Mouse (Mus musculus): ENCODE results near the gene Abcf3.

Gene Abcf3

GRCm38 (mm10) chr16:20548096-20548948 is at the start of gene Abcf3:
Gene Abcf3 (plus strand): TSS chr16:20548577.
- DNase-seq (ENCODE audit: low spot score in 2 of 2), result peak; percentile 92 to 98

DNA sequence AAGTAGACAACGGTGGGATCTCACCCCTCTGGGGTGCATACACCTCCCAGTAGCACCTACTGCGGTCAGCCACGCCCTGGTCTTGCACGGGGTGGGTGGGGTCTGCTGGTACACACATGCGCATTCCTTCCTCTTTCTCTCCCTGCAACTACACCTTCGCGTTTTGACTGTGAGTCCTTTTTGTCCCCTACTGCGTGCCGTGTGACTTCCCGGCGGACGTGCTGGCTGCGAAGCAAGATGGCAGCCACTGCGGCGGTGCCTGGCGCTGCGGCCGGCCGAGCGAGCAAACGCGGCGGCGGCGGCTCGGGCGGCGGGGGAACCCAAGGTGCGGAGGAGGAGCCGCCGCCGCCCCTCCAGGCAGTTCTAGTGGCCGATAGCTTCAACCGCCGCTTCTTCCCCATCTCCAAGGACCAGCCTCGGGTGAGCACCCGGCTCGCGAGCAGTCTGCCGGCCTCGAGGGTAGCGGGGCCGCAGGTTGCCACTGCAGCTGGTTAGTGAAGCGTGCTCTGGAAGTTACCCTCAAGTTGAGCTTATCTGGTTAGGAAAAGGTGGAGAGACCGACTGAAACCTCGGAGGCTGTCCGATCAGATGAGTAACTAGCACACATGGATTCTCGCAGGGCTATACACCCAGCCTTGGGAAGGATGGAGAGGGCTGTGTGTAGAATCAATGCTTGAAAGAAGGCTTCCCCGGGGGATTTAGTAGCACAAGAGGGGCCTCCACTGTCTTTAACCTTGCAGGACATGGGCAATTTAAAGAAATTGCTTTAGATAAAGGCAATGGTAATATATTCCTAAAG is 49.5 kb upstream of the Abcf3 start, which contains the start of gene Eif2b5:
Eif2b5 (plus strand) TSS at position 141 of the 799 bp plus-strand sequence.
- peak; percentile 84 to 92 for DNase-seq (ENCODE audit: low spot score in 2 of 2)

GRCm38 (mm10) chr16:20506000-20506399 is 42.4 kb upstream of the Abcf3 start:
- DNase-seq (ENCODE audit: low spot score in 2 of 2), result no peak

- peak in 1 of 2 experiments; percentile 30 for DNase-seq (ENCODE audit: low spot score in 2 of 2)
These were observed 39.0 kb upstream of the Abcf3 start for GRCm38 (mm10) chr16:20509349-20509748.

DNA sequence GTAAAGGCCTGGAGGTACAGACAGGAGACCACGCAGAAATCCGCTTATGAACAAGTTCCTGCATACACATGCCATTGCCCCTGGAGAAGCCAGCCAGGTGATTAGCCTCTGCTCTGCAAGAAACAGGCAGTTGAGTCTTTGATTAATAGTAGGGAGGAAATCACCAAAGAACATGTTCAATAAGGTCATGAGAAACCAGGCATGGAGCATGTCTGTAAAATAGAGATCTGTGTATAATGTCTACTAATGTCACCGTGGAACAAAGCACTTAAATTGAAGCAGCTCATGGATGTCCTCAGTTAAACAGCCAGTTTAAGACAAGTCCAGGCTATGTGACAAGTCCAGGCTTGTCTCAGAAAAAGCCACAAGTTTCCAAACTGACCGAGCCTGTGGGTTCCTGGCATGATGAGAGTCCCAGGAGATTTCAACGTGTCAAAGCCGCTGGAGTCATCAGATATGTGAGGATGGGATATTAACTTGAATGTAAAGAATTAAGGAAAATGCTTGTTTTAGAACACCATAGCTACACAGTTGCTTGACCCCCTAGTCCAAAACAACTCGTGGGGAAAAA is 37.0 kb upstream of the Abcf3 start:
- DNase-seq (ENCODE audit: low spot score in 2 of 2), result no peak

DNA sequence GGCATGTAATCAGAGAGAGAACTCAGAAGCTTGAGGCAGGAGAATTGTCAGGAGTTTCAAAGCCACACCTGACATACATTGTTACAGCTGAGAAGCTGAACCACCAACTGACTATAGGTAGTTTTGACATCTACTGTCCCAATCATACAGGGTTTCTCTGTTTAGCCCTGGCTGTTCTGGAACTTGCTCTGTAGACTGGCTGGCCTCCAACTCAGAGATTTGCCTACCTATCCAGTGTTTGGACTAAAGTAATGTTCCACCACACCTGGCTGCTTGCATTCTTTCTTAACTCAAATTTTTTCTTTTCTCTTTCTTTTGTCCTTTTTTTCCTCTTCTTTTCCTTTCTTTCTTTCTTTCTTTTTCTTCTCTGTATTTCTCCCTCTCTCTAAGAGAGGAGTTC is 32.3 kb upstream of the Abcf3 start:
- no peak for DNase-seq (ENCODE audit: low spot score in 2 of 2)

GRCm38 (mm10) chr16:20516726-20517201 is 31.6 kb upstream of the Abcf3 start, which contains the start of gene Dvl3:
Gene Dvl3 (plus strand): TSS chr16:20516982.
- peak; percentile 75 to 89 for DNase-seq (ENCODE audit: low spot score in 2 of 2)

GRCm38 (mm10) chr16:20517216-20517615 is 31.2 kb upstream of the Abcf3 start:
- peak; percentile 55 to 67 for DNase-seq (ENCODE audit: low spot score in 2 of 2)

GRCm38 (mm10) chr16:20517701-20518374 is 30.5 kb upstream of the Abcf3 start:
- peak in 1 of 2 experiments; percentile 39 for DNase-seq (ENCODE audit: low spot score in 2 of 2)

GRCm38 (mm10) chr16:20523886-20524285 is 24.5 kb upstream of the Abcf3 start:
- DNase-seq (ENCODE audit: low spot score in 2 of 2), result no peak

GRCm38 (mm10) chr16:20528779-20529178 is 19.6 kb upstream of the Abcf3 start:
- no peak for DNase-seq (ENCODE audit: low spot score in 2 of 2)

- no peak for DNase-seq (ENCODE audit: low spot score in 2 of 2)
These were observed 19.0 kb upstream of the Abcf3 start for GRCm38 (mm10) chr16:20529375-20529774.

- no peak for DNase-seq (ENCODE audit: low spot score in 2 of 2)
These were observed 17.4 kb upstream of the Abcf3 start for GRCm38 (mm10) chr16:20530941-20531340.

DNA sequence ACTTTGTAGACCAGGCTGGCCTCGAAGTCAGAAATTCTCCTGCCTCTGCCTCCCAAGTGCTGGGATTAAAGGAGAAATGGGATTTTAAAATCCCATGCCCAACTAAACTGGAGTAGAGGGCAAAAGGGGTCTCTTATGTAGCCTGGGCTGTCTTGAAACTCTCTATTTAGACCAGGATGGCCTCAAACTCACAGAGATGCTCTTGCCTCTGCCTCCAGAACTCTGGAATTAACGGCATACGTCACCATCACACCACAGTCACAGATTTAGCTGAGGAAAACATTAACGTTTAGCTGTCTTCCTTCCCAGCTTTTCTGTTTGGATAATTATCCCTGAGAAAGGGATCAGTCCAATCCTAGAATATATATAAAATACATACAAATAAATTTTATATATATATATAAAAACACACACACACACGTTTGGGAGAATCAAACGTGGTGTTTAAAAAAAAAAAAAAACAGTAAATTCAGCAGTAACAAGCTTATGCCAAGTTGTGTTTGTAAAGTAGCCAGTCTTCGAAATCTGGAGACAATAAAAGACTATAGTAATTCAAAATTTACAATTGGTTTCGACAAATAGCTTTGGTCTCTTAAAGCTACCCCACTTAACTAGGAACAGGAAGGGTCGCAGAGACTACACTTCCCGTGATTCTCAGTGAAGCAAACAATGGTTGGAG is 13.6 kb upstream of the Abcf3 start:
- no peak for DNase-seq (ENCODE audit: low spot score in 2 of 2)

GRCm38 (mm10) chr16:20535296-20536080 is 12.9 kb upstream of the Abcf3 start, which contains the start of gene Ap2m1:
Gene Ap2m1 (plus strand): TSS chr16:20535478.
- DNase-seq (ENCODE audit: low spot score in 2 of 2), result peak; percentile 93 to 95

DNA sequence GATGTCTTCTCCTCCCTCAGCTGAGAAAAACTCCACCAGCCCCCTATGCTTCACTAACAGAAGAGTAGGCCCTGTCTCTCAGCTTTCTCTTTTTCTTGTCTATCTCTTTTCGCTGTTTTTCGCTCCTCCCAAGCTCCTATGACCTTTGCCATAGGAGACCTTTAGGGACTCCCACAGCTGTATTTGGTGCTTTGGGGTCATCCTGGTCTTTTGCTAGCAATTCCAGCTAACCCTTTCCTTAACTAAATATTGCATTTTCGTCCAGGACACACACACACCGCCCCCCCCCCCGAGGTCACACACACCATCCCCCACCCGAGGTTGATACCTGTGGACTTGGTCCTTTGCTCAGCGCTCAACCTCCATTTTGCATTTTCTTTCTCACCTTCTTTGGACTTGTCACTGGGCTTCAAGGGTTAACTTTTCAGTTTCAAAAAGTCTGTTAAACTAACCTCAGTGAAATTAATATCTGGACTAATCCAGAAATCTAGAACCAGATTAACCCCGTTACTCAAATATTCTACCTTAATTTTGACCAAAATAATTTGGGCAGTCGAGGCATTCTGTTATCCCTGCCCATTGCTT is 12.2 kb upstream of the Abcf3 start:
- DNase-seq (ENCODE audit: low spot score in 2 of 2), result no peak

DNA sequence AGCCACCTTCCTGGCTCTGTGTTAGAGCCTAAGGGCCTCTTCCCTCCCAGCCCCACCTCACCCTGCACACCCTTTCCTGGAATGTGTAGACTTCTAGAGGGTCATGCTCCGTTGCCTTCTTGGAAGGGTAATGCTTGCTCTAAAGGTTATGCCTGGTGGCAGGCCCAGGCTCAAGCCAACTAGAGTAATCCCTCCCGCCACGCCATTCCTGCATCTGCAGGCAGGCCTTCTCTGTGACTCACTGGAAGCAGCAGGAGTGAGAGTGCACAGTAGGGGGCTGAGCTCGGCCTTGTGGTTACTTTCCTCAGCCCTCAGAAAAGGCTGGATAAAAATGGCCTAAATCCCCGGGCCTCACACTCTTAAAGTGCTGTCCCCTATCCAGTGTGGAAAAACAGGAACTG is 11.3 kb upstream of the Abcf3 start:
- no peak for DNase-seq (ENCODE audit: low spot score in 2 of 2)

GRCm38 (mm10) chr16:20537601-20538320 is 10.6 kb upstream of the Abcf3 start:
- DNase-seq (ENCODE audit: low spot score in 2 of 2), result no peak

DNA sequence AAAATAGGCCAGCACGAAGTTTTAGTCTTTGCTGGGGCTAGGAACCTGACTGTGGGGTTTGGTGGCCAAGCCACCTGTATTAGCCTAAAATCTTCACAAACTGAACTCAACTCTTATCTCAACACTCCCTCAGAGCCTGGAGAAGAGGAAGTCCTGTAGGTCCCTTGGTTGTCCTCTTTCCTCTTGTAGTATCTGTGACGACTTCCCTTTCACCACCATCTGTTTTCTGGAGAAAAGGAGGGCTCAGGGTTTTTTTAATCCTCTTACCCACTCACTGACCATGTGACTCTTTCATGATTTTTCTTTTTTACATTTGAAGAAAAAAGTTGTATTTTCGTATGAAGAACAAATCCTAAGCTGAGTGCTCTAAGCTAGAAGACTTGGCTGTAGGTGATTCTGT is 8.7 kb upstream of the Abcf3 start:
- no peak for DNase-seq (ENCODE audit: low spot score in 2 of 2)

Data from spleen, postnatal 10 days (tissue).